Mouse (Mus musculus): ENCODE measurements around the gene Ipmk. TPM values are rescaled to one million over a fixed set of nuclear protein-coding genes. Genes with fewer than 3 reads are reported as not detected.

Ipmk gene
- polyA plus RNA-seq, 1 experiment from 2014 or later, result 18.2 TPM

- ATAC-seq (replicated peaks; ENCODE audit: low FRiP score) (no peak), DNase-seq (ENCODE audit: low spot score) (no peak)
- Histone ChIP-seq H3K27me3 (replicated peaks; ENCODE audit: control insufficient read depth, insufficient read depth, low read length) (no peaks in the 10 kb centered on the region), H3K9me3 (ENCODE audit: control insufficient read depth, low read length) (no peaks in the 10 kb centered on the region), H3K4me3 (ENCODE audit: low read depth, low read length) (no peak overlapping the region), H3K9ac (ENCODE audit: low read depth, low read length) (no peak overlapping the region), H3K4me2 (no peak overlapping the region), H3K36me3 (ENCODE audit: control insufficient read depth, insufficient read depth, low read length) (no peaks in the 10 kb centered on the region), H3K27ac (ENCODE audit: low read depth, low read length) (no peak overlapping the region), H3K4me1 (replicated peaks; ENCODE audit: control insufficient read depth, insufficient read depth, low read length) (no peaks in the 10 kb centered on the region)
- WGBS, result 60% methylated on average over 7 of the region's 7 CpGs
These were observed 31.1 kb upstream of the Ipmk start for GRCm38 (mm10) chr10:71316497-71316896.

- H3K4me1 ChIP-seq (replicated peaks; ENCODE audit: control insufficient read depth, insufficient read depth, low read length), result no peaks in the 10 kb centered on the region
- no peaks in the 10 kb centered on the region for H3K9me3 ChIP-seq (ENCODE audit: control insufficient read depth, low read length)
- H3K27ac ChIP-seq (ENCODE audit: low read depth, low read length), result no peak overlapping the region
- no peaks in the 10 kb centered on the region for H3K27me3 ChIP-seq (replicated peaks; ENCODE audit: control insufficient read depth, insufficient read depth, low read length)
- no peak overlapping the region for H3K4me2 ChIP-seq
- 76% methylated on average over 8 of the region's 8 CpGs for WGBS
- no peak overlapping the region for H3K4me3 ChIP-seq (ENCODE audit: low read depth, low read length)
- ATAC-seq (replicated peaks; ENCODE audit: low FRiP score) (no peak), DNase-seq (ENCODE audit: low spot score) (no peak)
- no peak overlapping the region for H3K9ac ChIP-seq (ENCODE audit: low read depth, low read length)
- no peaks in the 10 kb centered on the region for H3K36me3 ChIP-seq (ENCODE audit: control insufficient read depth, insufficient read depth, low read length)
These were observed 23.9 kb upstream of the Ipmk start for GRCm38 (mm10) chr10:71323669-71324068.

GRCm38 (mm10) chr10:71326123-71326522, 21.4 kb upstream of the Ipmk start:
- no peak overlapping the region for H3K9ac ChIP-seq (ENCODE audit: low read depth, low read length)
- 73% methylated on average over 7 of the region's 7 CpGs for WGBS
- DNase-seq (ENCODE audit: low spot score), result no peak

GRCm38 (mm10) chr10:71326789-71327188, 20.8 kb upstream of the Ipmk start:
- Histone ChIP-seq H3K36me3 (ENCODE audit: control insufficient read depth, insufficient read depth, low read length) (peaks cover 14% of the 10 kb centered on the region; the same call in 1 of the 2 replicates), H3K9me3 (ENCODE audit: control insufficient read depth, low read length) (no peaks in the 10 kb centered on the region), H3K9ac (ENCODE audit: low read depth, low read length) (no peak overlapping the region), H3K4me1 (replicated peaks; ENCODE audit: control insufficient read depth, insufficient read depth, low read length) (no peaks in the 10 kb centered on the region), H3K4me3 (ENCODE audit: low read depth, low read length) (no peak overlapping the region), H3K27ac (ENCODE audit: low read depth, low read length) (no peak overlapping the region), H3K27me3 (replicated peaks; ENCODE audit: control insufficient read depth, insufficient read depth, low read length) (no peaks in the 10 kb centered on the region), H3K4me2 (no peak overlapping the region)
- ATAC-seq (replicated peaks; ENCODE audit: low FRiP score), result no peak
- peak; percentile 55 for DNase-seq (ENCODE audit: low spot score)
- WGBS, result 17% methylated on average over 7 of the region's 7 CpGs

More at GRCm38 (mm10) chr10:71326123-71326522, 21.4 kb upstream of the Ipmk start:
- no peaks in the 10 kb centered on the region for H3K9me3 ChIP-seq (ENCODE audit: control insufficient read depth, low read length)
- no peak for ATAC-seq (replicated peaks; ENCODE audit: low FRiP score)
- peaks cover 14% of the 10 kb centered on the region; the same call in 1 of the 2 replicates for H3K36me3 ChIP-seq (ENCODE audit: control insufficient read depth, insufficient read depth, low read length)
- no peaks in the 10 kb centered on the region for H3K27me3 ChIP-seq (replicated peaks; ENCODE audit: control insufficient read depth, insufficient read depth, low read length)
- no peak overlapping the region for H3K27ac ChIP-seq (ENCODE audit: low read depth, low read length)
- no peaks in the 10 kb centered on the region for H3K4me1 ChIP-seq (replicated peaks; ENCODE audit: control insufficient read depth, insufficient read depth, low read length)
- H3K4me3 ChIP-seq (ENCODE audit: low read depth, low read length), result no peak overlapping the region
- no peak overlapping the region for H3K4me2 ChIP-seq

GRCm38 (mm10) chr10:71327386-71327785, 20.2 kb upstream of the Ipmk start:
- 89% methylated on average over 10 of the region's 10 CpGs for WGBS
- Histone ChIP-seq H3K36me3 (ENCODE audit: control insufficient read depth, insufficient read depth, low read length) (peaks cover 14% of the 10 kb centered on the region; the same call in 1 of the 2 replicates), H3K4me2 (no peak overlapping the region), H3K4me1 (replicated peaks; ENCODE audit: control insufficient read depth, insufficient read depth, low read length) (no peaks in the 10 kb centered on the region), H3K4me3 (ENCODE audit: low read depth, low read length) (no peak overlapping the region), H3K27me3 (replicated peaks; ENCODE audit: control insufficient read depth, insufficient read depth, low read length) (no peaks in the 10 kb centered on the region), H3K9ac (ENCODE audit: low read depth, low read length) (no peak overlapping the region), H3K9me3 (ENCODE audit: control insufficient read depth, low read length) (no peaks in the 10 kb centered on the region), H3K27ac (ENCODE audit: low read depth, low read length) (no peak overlapping the region)
- DNase-seq (ENCODE audit: low spot score), result no peak
- ATAC-seq (replicated peaks; ENCODE audit: low FRiP score), result no peak

- DNase-seq (ENCODE audit: low spot score), result no peak
- Histone ChIP-seq H3K9ac (ENCODE audit: low read depth, low read length) (no peak overlapping the region), H3K27me3 (replicated peaks; ENCODE audit: control insufficient read depth, insufficient read depth, low read length) (no peaks in the 10 kb centered on the region), H3K4me1 (replicated peaks; ENCODE audit: control insufficient read depth, insufficient read depth, low read length) (no peaks in the 10 kb centered on the region), H3K36me3 (ENCODE audit: control insufficient read depth, insufficient read depth, low read length) (peaks cover 17% of the 10 kb centered on the region), H3K27ac (ENCODE audit: low read depth, low read length) (no peak overlapping the region), H3K4me2 (no peak overlapping the region), H3K4me3 (ENCODE audit: low read depth, low read length) (no peak overlapping the region), H3K9me3 (ENCODE audit: control insufficient read depth, low read length) (no peaks in the 10 kb centered on the region)
- ATAC-seq (replicated peaks; ENCODE audit: low FRiP score), result no peak
- WGBS, result 89% methylated on average over 6 of the region's 6 CpGs
These were observed 19.2 kb upstream of the Ipmk start for GRCm38 (mm10) chr10:71328382-71328781.

GRCm38 (mm10) chr10:71328870-71329269, 18.7 kb upstream of the Ipmk start:
- H3K36me3 ChIP-seq (ENCODE audit: control insufficient read depth, insufficient read depth, low read length), result peaks cover 17% of the 10 kb centered on the region
- H3K27ac ChIP-seq (ENCODE audit: low read depth, low read length), result no peak overlapping the region
- H3K9me3 ChIP-seq (ENCODE audit: control insufficient read depth, low read length), result no peaks in the 10 kb centered on the region
- H3K4me2 ChIP-seq, result no peak overlapping the region
- no peaks in the 10 kb centered on the region for H3K4me1 ChIP-seq (replicated peaks; ENCODE audit: control insufficient read depth, insufficient read depth, low read length)
- ATAC-seq (replicated peaks; ENCODE audit: low FRiP score), result no peak
- no peak overlapping the region for H3K4me3 ChIP-seq (ENCODE audit: low read depth, low read length)
- 93% methylated on average over 5 of the region's 5 CpGs for WGBS
- no peak for DNase-seq (ENCODE audit: low spot score)
- H3K9ac ChIP-seq (ENCODE audit: low read depth, low read length), result no peak overlapping the region
- H3K27me3 ChIP-seq (replicated peaks; ENCODE audit: control insufficient read depth, insufficient read depth, low read length), result no peaks in the 10 kb centered on the region

GRCm38 (mm10) chr10:71329295-71329694, 18.3 kb upstream of the Ipmk start:
- no peak overlapping the region for H3K27ac ChIP-seq (ENCODE audit: low read depth, low read length)
- H3K9ac ChIP-seq (ENCODE audit: low read depth, low read length), result no peak overlapping the region
- no peak overlapping the region for H3K4me2 ChIP-seq
- WGBS, result 94% methylated on average over 6 of the region's 6 CpGs
- peaks cover 17% of the 10 kb centered on the region for H3K36me3 ChIP-seq (ENCODE audit: control insufficient read depth, insufficient read depth, low read length)
- ATAC-seq (replicated peaks; ENCODE audit: low FRiP score) (no peak), DNase-seq (ENCODE audit: low spot score) (no peak)
- no peak overlapping the region for H3K4me3 ChIP-seq (ENCODE audit: low read depth, low read length)
- H3K4me1 ChIP-seq (replicated peaks; ENCODE audit: control insufficient read depth, insufficient read depth, low read length), result no peaks in the 10 kb centered on the region
- no peaks in the 10 kb centered on the region for H3K27me3 ChIP-seq (replicated peaks; ENCODE audit: control insufficient read depth, insufficient read depth, low read length)
- no peaks in the 10 kb centered on the region for H3K9me3 ChIP-seq (ENCODE audit: control insufficient read depth, low read length)

- ATAC-seq (replicated peaks; ENCODE audit: low FRiP score), result no peak
- Histone ChIP-seq H3K9ac (ENCODE audit: low read depth, low read length) (no peak overlapping the region), H3K36me3 (ENCODE audit: control insufficient read depth, insufficient read depth, low read length) (peaks cover 19% of the 10 kb centered on the region)
These were observed 17.5 kb upstream of the Ipmk start for GRCm38 (mm10) chr10:71330070-71330469.

More at GRCm38 (mm10) chr10:71330070-71330469, 17.5 kb upstream of the Ipmk start:
- WGBS, result 95% methylated on average over 12 of the region's 12 CpGs
- no peak overlapping the region for H3K27ac ChIP-seq (ENCODE audit: low read depth, low read length)
- no peak overlapping the region for H3K4me3 ChIP-seq (ENCODE audit: low read depth, low read length)
- H3K9me3 ChIP-seq (ENCODE audit: control insufficient read depth, low read length), result no peaks in the 10 kb centered on the region
- no peaks in the 10 kb centered on the region for H3K27me3 ChIP-seq (replicated peaks; ENCODE audit: control insufficient read depth, insufficient read depth, low read length)
- DNase-seq (ENCODE audit: low spot score), result no peak
- H3K4me2 ChIP-seq, result no peak overlapping the region
- H3K4me1 ChIP-seq (replicated peaks; ENCODE audit: control insufficient read depth, insufficient read depth, low read length), result no peaks in the 10 kb centered on the region

Data from liver, embryonic 11.5 days (tissue).